Mouse (Mus musculus): ENCODE results near the gene Slc35f3.

Gene Slc35f3

GRCm38 (mm10) chr8:126404550-126404949 is 106.2 kb downstream of the Slc35f3 start:
- DNase-seq (ENCODE audit: low read depth, low spot score) = peak; percentile 30

GRCm38 (mm10) chr8:126405030-126405429 is 106.7 kb downstream of the Slc35f3 start:
- DNase-seq (ENCODE audit: low read depth, low spot score) = no peak

GRCm38 (mm10) chr8:126420834-126421233 is 122.5 kb downstream of the Slc35f3 start:
- peak; percentile 27 for DNase-seq (ENCODE audit: low read depth, low spot score)

GRCm38 (mm10) chr8:126422174-126422919 is 124.0 kb downstream of the Slc35f3 start, which contains the start of gene Coa6:
TSS of gene Coa6 (plus strand) at chr8:126422515.
- DNase-seq (ENCODE audit: low read depth, low spot score) = peak; percentile 98

GRCm38 (mm10) chr8:126422920-126423300 is 124.6 kb downstream of the Slc35f3 start:
- DNase-seq (ENCODE audit: low read depth, low spot score) = no peak

GRCm38 (mm10) chr8:126424163-126424562 is 125.8 kb downstream of the Slc35f3 start:
- DNase-seq (ENCODE audit: low read depth, low spot score) = no peak

GRCm38 (mm10) chr8:126424946-126425345 is 126.6 kb downstream of the Slc35f3 start:
- DNase-seq (ENCODE audit: low read depth, low spot score) = no peak

- DNase-seq (ENCODE audit: low read depth, low spot score) = no peak
These were observed 131.3 kb downstream of the Slc35f3 start for GRCm38 (mm10) chr8:126429635-126430034.

GRCm38 (mm10) chr8:126433827-126434226 is 135.5 kb downstream of the Slc35f3 start:
- peak; percentile 16 for DNase-seq (ENCODE audit: low read depth, low spot score)

GRCm38 (mm10) chr8:126438937-126439336 is 140.6 kb downstream of the Slc35f3 start:
- no peak for DNase-seq (ENCODE audit: low read depth, low spot score)

Measured in A20 (cell line).